Mouse (Mus musculus): ENCODE data around the gene Pard3b. TPM values are rescaled to one million over a fixed set of nuclear protein-coding genes. Genes with fewer than 3 reads are reported as not detected.
"Not testable (repeated sequence)": the region's sequence is repeated elsewhere in the genome, so short reads cannot be mapped to it uniquely, and the experiment has no call there.

Pard3b gene
- total RNA-seq, 2 experiments from 2014 or later: 1.4 to 2.0 TPM

DNA sequence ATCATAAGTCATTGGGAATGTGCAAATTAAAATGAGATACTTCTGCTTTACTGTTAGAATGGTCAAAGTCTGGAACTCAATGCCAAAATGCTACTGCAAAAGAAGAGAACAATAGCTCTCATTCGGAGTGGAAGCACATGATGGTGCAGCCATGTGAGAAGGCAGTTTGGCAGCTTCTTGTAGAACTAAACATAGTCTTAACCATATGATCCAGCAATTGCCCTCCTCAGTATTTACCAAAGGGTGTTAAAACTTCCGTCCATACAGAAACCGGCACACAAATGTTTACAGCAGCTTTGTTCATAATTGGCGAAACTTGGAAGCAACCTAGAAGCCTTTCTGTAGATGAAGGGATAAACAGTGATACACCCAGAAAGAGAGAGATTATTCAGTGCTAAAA is 943.9 kb downstream of the Pard3b start:
- no peak for ATAC-seq (replicated peaks; ENCODE audit: low FRiP score, low TSS enrichment, poor library complexity, severe bottlenecking)

DNA sequence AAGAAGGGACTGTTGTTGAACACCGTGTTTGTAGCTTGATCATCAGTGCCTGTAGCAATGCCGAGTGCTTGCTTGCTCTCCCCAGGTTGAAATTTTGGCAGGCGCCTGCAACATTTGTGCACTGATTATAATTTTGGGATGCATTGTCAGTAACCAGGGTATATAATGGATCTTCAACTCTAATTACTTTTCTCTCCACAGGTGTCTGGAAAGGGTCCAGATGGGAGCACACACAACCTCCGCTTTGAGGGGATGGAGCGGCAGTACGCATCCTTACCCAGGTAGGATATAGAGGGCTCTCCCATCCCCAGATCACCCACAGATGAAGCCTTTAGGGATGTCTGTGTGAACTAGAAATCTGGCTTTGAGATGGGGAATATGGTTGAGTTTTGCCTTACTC is 948.9 kb downstream of the Pard3b start:
- no peak for ATAC-seq (replicated peaks; ENCODE audit: low FRiP score, low TSS enrichment, poor library complexity, severe bottlenecking)

DNA sequence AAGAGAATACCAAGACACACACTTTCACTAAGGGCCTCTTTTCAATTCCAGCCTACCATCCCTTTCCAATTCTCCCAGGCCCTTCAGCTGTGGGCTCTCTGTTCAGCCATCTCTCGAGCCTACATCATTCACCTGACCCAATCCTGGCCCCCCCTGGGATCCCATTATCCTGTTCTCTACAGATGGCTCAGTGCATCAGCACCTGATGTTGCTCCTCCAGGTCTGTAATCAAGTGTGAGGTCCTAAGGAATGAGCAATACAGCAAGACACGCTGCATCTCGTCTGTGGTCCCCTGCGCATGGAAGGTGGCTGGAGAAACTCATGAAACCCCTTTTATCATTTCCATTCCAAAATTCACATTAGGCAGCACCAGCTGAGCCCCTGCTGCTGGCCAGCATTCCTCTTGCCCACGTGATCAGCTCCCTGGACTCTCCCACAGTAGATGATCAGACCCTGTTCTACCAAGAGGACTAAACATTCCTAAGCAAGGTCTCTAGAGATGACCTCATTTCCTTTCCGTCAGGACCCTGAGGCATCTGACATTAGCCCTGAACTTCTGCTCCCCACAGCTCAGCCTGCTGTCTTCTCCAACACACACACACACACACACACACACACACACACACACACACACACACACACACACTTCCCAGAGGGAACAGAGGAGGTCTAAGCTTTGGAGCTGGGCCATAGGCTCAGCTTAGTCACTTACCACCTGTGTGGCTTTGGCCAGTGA is 952.8 kb downstream of the Pard3b start:
- no peak for ATAC-seq (replicated peaks; ENCODE audit: low FRiP score, low TSS enrichment, poor library complexity, severe bottlenecking)

DNA sequence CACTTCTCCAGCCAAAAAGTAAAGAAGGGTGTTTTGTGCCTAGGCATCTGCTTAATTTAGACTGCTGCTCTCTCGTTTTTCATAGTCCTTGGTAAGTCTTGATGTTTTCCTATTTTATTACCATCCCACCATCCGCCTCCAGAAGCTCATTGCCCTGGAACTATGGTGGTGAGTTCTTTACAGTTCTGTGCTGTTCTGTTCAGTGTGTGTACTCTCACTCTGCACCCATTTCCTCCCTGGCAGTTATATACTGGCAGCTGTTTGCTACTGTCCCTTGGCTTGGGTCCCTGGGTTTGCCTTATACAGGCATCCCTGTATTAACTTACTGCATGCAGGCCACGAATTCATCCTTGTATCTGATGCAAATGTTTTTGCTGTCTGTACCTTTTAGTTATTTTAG is 956.8 kb downstream of the Pard3b start:
- ATAC-seq (replicated peaks; ENCODE audit: low FRiP score, low TSS enrichment, poor library complexity, severe bottlenecking): no peak

DNA sequence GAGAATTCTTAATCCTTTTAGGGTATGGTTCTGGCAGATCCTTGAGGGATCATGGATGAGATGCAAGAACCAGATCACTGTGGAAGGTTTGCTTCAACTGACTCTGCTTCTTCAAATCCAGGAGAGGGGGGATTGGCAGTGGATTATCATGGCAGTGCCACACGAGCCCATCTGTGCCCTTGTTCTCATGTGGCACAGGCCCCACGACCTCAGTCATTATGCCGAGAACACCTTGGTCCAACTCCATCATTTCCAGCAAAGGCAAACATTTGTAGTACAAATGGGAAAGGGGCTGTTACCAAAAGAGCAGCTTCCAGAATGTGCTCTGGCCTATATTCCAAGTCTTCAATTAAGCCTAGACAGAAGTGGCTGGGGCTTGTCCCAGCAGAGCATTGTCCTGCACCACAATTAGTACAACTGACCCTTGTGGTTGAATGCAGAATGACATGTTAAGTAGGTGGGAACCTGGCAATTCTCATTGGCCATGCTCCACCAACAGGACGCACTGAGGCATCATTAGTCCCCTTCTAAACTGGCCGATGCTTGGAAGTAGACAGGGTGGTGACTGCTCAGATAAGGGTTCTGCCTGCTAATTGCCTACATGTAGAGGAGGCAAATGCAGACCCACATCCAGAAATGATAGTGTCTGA is 959.3 kb downstream of the Pard3b start:
- no peak for ATAC-seq (replicated peaks; ENCODE audit: low FRiP score, low TSS enrichment, poor library complexity, severe bottlenecking)

DNA sequence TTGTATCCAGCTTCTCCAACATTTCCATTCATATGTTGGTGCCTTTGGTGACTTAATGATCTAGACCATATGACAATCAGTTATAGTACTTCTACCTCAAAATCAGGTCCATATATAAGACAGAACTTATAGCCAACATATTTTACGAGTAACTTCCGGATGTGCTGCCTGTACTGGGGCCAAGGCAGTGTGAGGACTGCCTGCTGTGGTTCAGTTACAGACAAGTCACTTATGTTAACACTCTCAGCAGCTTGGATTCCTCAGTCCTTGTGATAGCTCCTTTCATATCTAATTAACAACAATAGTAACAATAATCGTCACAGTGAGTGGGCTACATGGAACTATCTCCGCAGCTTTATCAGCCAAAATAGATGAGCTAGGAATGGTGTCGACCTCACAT is 959.9 kb downstream of the Pard3b start:
- ATAC-seq (replicated peaks; ENCODE audit: low FRiP score, low TSS enrichment, poor library complexity, severe bottlenecking): no peak

DNA sequence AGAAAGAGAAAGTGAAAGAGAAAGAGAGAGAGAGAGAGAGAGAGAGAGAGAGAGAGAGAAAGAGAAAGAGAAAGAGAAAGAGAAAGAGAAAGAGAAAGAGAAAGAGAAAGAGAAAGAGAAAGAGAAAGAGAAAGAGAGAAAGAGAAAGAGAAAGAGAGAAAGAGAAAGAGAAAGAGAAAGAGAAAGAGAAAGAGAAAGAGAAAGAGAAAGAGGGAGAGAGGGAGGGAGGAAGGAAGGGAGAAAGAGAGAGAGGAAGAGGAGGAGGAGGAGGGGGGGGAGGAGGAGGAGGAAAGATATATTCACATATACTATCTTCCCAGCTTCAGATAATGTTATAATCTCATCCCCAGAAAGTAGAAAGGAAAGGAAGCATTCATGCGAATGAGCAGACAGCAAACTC is 966.0 kb downstream of the Pard3b start:
- ATAC-seq (replicated peaks; ENCODE audit: low FRiP score, low TSS enrichment, poor library complexity, severe bottlenecking): not testable (repeated sequence)

DNA sequence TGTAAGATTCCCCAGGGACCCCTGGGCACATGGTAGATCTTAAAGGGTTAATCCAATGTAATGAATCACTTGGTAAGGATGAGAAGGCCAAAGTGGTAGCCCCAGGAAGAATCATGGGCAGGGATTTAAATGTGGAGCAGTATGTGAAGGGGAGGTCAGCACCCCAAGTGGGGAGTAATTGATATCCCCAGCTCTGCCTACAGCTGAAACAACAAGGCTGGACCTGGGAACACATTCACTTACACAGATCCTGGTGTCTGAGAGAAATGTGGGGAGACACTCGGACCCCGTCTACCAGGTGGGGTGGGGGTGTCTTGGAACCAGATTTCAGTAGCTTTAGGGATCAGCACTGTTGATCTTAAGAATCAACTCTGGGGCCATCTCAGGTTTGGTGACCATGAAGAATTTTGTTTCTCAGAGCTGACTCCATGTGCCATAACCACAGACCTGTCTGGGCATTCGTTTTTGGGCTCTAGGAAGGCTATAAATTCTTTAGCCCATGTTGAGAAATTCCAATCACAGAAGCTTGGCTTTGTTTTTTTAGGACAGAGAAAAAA is 979.6 kb downstream of the Pard3b start:
- no peak for ATAC-seq (replicated peaks; ENCODE audit: low FRiP score, low TSS enrichment, poor library complexity, severe bottlenecking)

DNA sequence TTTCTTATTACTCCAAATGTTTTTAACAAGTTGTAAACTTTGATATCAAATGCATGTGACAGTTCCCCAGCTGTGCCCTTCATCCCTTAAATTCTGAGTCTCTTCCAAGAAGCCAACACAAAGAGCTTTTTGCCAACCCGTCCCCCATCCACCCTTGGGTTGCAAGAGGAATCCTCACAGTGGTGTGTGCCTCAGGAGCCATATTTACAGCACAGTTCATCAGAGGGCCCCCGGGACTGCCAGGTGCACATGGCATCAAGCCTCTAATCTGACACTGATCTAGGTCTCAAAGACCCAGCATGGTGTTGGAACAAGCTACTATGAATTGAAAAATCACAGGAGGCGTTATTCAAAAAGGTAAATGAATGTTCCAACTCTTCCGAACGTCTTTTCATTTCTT is 980.8 kb downstream of the Pard3b start:
- ATAC-seq (replicated peaks; ENCODE audit: low FRiP score, low TSS enrichment, poor library complexity, severe bottlenecking): no peak

DNA sequence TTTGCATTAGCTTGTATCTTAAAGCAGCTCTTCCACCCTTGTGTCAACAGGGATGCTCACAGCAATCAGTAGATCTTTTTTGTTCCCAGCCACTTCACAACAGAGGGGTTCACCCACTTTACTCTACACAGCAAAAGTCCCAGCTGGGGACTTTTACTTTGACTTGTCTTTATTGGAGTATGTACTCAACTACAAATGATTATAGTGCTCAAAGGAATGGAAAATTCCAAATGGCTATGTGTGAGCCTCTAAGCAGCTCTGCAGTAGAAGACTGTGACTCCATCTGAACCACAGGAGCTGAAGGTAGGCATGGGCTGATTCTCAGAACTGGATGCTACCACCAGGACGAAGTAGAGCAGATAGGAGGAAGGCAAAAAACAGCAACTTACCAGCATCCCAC is 983.8 kb downstream of the Pard3b start:
- ATAC-seq (replicated peaks; ENCODE audit: low FRiP score, low TSS enrichment, poor library complexity, severe bottlenecking): no peak

DNA sequence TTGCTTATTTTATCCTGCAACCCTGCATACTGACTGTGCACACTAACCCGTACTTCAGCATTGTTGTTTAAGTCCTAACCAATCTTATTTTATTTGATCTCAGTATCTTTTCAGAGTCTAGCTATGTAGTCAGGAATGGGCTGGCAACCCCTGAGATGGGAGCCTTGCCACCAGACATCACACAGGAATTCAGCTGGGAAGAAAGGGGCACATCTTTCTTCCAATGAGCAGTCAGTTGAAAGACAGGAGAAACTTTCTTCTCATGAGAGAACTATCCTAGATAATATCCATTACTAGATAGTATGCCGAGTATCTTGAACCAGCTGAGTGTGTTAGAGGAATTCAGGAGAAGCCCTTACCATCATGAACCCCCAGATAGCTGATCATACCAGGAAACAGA is 985.5 kb downstream of the Pard3b start:
- no peak for ATAC-seq (replicated peaks; ENCODE audit: low FRiP score, low TSS enrichment, poor library complexity, severe bottlenecking)

DNA sequence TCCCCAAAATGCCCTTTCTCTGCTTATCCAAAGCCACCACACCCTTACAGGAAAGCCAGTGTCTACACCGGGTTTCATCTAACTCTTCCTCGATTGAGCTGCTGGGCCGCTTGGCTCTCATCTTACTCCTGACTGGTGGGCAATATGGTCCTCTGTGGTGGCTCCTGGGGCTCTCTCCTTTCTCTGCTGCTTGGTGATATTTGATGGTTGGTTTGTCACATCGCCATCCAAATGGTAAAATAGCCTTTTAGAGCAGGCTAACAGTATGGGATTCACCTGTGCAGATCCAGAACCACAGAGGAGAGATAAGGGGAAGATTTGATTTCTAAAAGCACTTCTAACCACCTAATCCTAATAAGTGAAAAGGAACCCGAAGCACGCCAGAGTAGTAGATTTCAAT is 986.2 kb downstream of the Pard3b start:
- no peak for ATAC-seq (replicated peaks; ENCODE audit: low FRiP score, low TSS enrichment, poor library complexity, severe bottlenecking)

DNA sequence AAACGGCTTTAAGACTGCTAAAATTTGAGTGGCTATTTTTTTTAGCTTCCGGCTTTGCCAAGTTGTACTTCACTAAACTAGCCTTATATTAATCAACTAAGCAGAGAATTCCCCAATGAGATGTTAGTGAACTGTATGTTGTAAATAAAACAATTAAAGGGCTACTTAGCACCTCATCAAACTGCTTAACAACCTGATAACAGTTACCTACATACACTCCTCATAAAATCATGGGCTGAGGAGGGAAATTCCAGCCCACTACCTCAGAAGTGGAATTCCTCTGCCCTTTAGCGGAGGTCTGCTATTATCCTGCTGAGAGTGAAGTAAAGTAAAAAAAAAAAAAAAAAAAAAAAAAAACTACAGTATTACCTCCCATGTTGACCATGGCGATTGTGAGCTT is 986.7 kb downstream of the Pard3b start:
- ATAC-seq (replicated peaks; ENCODE audit: low FRiP score, low TSS enrichment, poor library complexity, severe bottlenecking): no peak

DNA sequence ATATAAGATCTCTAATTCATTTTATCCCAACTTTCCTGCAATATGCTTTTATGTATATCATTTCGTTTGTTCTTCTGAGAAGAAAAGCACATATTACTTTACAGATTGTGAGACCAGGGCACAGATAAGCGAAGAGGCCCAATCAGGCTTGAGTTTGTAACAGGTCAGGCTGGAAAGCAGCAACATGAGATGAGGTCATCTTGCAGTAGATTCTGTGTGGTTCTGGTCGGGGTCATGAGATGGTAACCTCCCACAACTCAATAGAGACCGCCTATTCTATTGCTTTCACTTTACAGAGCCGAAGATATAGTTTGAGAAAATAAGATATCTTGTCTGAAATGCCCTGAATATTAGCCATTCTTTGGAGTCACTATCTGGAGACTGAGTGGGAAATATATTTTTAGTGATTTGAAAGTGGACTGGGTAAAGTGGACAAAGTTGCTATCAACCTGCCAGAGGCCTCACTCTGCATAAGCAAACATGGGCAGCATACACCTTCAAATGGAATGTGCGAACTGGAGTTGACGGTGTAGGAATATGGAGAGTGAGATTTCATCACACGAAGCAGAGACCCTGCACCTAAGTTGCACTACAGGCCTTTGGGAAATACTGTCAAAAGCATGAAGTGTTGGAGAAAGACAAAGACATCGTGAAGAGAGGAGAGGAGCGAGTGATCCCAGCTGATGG is 987.3 kb downstream of the Pard3b start:
- ATAC-seq (replicated peaks; ENCODE audit: low FRiP score, low TSS enrichment, poor library complexity, severe bottlenecking): no peak

DNA sequence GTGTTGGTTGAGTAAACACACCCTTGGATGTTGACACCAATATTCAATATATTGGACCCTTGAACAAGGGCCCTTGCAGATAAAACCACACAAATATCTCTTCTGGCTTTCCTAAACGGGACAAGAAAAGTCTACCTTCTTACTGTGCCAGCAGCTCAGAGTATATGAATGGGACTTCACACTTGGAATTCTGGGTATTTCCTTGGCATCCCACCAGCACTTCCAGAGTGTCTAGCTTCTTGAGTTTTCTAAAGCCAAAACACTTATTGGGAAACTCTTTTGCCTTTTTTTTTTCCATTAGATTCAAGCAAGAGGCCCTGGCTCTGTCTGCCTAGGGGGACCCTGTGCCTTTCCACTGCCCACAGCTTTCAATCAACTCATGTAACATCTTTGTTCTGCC is 991.3 kb downstream of the Pard3b start:
- no peak for ATAC-seq (replicated peaks; ENCODE audit: low FRiP score, low TSS enrichment, poor library complexity, severe bottlenecking)

DNA sequence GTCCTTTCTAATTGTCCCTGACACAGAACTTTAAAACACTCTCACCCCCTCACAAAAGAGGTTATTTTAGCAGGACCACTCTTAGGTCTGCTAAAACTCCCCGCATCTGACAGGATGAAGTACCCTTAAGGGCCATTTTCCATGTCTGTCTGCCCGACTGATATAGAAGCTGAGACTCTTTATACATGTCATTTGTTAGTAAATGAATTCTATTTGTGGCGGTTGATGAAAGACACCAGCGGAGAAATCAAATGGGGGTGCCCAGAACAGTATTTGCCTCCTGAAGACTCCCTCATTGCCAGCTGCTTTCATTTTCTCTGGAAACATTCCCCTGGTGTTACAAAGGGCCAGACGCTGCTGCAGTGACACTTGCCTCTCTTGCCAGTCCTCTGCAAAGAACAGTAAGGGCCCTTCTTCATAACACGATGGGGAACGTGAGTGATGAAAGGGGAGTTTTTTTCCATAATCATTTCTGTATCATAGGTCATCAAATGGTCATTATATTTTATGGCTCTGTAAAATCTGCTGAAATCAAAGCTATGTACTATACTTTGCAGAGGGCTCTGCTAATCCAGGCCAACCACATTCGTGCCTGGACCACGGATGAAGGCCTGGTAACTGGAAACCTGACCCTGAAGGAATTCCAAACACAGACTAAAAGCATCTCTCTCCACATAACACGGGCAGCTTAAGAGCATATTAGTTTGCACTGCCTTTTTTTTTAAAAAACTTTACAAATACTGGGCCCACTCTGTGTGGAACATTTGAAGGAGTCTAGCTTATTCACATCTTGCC is 993.1 kb downstream of the Pard3b start:
- no peak for ATAC-seq (replicated peaks; ENCODE audit: low FRiP score, low TSS enrichment, poor library complexity, severe bottlenecking)

DNA sequence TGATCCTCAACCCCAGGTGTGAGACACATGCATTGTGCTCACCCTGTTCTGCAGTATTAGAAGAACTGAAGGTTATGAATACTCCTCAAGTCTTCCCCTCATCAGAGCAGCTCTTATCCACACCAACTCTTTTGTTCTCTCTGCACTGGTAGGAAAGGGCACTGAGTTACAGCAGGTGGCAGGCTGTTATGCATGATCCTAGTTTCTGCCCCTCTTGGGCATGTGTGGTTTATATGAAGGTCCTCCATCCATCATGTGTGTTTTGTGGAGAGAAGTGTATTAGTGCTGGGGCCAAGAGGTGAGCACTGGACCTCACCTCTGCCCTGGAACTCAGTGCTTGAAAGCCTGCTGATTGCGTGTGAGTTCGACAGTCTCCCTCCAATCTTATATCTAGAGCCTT is 994.3 kb downstream of the Pard3b start:
- no peak for ATAC-seq (replicated peaks; ENCODE audit: low FRiP score, low TSS enrichment, poor library complexity, severe bottlenecking)

DNA sequence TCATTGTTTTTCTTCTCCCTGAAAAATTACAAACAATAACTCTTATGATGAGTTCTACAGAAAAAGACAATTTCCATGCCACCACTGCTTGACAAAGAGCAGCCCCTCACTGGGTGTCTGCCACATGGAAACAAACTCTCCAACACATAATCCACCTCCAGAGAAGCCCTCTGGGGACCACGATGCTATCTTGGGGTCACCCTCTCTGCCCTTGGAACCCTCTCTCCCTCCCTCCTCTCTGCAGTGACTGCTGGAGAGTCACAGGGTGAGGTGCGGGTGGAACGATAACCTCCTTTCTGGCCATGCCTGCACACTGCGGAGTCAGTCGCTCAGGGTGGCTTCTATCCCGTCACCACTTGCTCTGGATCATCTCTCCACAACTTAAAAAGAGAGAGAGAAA is 996.6 kb downstream of the Pard3b start:
- ATAC-seq (replicated peaks; ENCODE audit: low FRiP score, low TSS enrichment, poor library complexity, severe bottlenecking): no peak

DNA sequence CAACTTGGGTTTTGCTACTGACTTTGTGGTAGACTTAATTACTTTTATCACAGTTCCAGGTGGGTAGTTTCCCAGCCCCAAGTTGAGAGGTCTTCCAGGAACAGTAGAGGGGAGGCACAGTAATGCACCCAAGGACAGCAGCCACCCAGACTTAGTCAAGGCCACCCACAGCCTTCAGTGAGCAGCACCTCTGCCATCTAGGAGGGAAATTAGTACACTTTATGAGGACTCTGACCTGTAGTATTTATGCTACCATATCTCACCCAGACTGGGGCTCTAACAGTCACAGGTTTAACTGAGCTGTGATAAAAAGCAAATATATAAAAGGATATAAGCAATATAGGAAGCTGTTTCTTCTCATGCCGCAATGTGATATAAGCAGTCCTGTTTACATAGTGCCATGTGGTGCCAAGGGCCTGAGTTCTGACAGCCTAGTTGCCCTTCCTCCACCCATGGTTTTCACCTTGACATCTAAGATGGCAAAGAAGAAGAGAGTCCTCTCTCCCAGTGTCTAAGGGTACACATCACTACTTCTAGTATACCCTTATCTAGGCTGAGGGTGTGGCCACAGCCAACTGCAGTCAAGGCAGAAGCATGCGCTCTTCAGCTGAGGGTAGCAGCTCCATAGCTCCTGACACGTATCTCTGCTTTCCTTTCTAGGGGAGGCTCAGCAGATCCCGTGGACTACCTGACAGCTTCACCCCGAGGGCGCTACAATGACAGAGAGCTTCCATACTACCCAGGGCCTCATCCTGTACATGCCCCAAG is 998.5 kb downstream of the Pard3b start:
- no peak for ATAC-seq (replicated peaks; ENCODE audit: low FRiP score, low TSS enrichment, poor library complexity, severe bottlenecking)
